In genomic region chr17:57261796-57262195, GRCm38 (mm10) we compare ENCODE assay signal across 13 mouse cellular contexts. TPM values are rescaled to one million over a fixed set of nuclear protein-coding genes. Genes with fewer than 3 reads are reported as not detected.
"Had no signal": no experiment of that assay in that cellular context is flagged by ENCODE, and none has a peak within 500 bp of the region (broad histone marks: within the 10 kb centered on the region; RNA-seq: fewer than 3 reads in every experiment).

No protein-coding gene starts in this region.

- H3K36me3 ChIP-seq: liver, embryonic 15.5 days; neural tube, embryonic 15.5 days had no signal

- H3K27me3 ChIP-seq: limb, embryonic 13.5 days; liver, embryonic 15.5 days; neural tube, embryonic 15.5 days had no signal

- H3K9me3 ChIP-seq: limb, embryonic 13.5 days; liver, embryonic 15.5 days; midbrain, embryonic 10.5 days; neural tube, embryonic 15.5 days had no signal

- H3K4me3 ChIP-seq: limb, embryonic 13.5 days; liver, embryonic 15.5 days; midbrain, embryonic 10.5 days; myocyte; neural tube, embryonic 15.5 days had no signal

- DNase-seq: kidney, postnatal 14 days; left cerebral cortex, postnatal 4 days; lung, embryonic 14.5 days; lung, postnatal 10 days; midbrain, embryonic 14.5 days; right cerebral cortex, adult 18-20 months; right cerebral cortex, postnatal 25 days had no signal

- H3K27ac ChIP-seq: limb, embryonic 13.5 days; liver, embryonic 15.5 days; midbrain, embryonic 10.5 days; neural tube, embryonic 15.5 days; stomach, postnatal 0 days had no signal

- H3K4me2 ChIP-seq: limb, embryonic 13.5 days; liver, embryonic 15.5 days; lung, embryonic 14.5 days; neural tube, embryonic 15.5 days had no signal

- H3K9ac ChIP-seq: limb, embryonic 13.5 days; liver, embryonic 15.5 days; lung, embryonic 14.5 days; neural tube, embryonic 15.5 days had no signal

- H3K4me1 ChIP-seq: neural tube, embryonic 15.5 days had no signal

RNA-seq across cellular contexts. Expression of gene Vav1, which starts 17.1 kb away (rescaled TPM):
- polyA plus RNA-seq: myocyte had no signal

RNA-seq across cellular contexts. Expression of gene C3, which starts 33.9 kb away (rescaled TPM):
- polyA plus RNA-seq: midbrain, embryonic 10.5 days had no signal
